Mouse (Mus musculus): ENCODE data around the gene Myzap.

DNA sequence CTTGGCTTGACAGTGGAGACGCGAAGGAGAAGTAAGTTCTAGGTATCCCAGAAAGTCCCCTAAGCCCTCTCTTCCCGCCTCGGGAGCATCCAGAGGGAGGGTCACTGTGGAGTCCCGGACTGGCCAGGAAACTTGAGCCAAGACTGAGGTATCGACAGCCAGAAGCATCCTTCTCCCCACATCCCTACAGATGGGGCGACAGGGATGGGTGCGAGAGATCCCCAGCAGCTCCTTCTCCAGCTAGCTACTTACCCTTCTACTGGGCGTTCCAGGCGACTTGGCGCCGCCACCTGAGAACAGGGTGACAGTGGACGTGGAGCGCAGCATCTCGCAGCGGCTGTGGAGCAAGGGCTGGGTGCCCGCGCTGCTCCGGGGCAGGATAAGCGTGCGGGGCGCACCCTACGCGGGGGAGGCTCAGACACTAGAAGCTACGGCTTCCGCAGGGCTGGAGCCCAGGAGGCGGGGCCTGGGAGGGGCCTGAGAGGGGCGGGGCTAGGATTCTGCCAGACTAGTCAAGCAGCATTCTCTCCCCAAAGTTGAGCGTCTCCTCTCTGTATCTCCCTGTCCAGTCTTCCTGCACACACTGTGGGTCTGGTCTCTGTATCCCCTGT, at the start of gene Myzap:
- TF ChIP-seq USF1 (IDR thresholded peaks at IDR 0.05; ENCODE audit: low read depth) (no peak), CEBPB (IDR thresholded peaks at IDR 0.05; ENCODE audit: insufficient read depth, poor library complexity, severe bottlenecking) (no peak), POLR2A (IDR thresholded peaks at IDR 0.05; ENCODE audit: insufficient read length, low read depth) (peak; percentile 66), MAX (IDR thresholded peaks at IDR 0.05; ENCODE audit: low read depth) (no peak), REST (IDR thresholded peaks at IDR 0.05; ENCODE audit: insufficient read depth, insufficient read length) (no peak), TCF12 (IDR thresholded peaks at IDR 0.05; ENCODE audit: insufficient read depth, poor library complexity, severe bottlenecking) (no peak), MYOG (IDR thresholded peaks at IDR 0.05; ENCODE audit: control insufficient read depth in 1 of 3, insufficient read depth in 1 of 3, insufficient read length in 2 of 3, low read depth in 2 of 3) (no peak), TCF3 (IDR thresholded peaks at IDR 0.05; ENCODE audit: insufficient read length, low read depth) (no peak)

All from myocyte (in vitro differentiated cells).